Mouse (Mus musculus) testis, adult 10 weeks (tissue): ENCODE results near the gene Metrnl. TPM values are rescaled to one million over a fixed set of nuclear protein-coding genes. Genes with fewer than 3 reads are reported as not detected.

Experiments used
- polyA plus RNA-seq: library from polyadenylated mRNA; stranded (reverse); fragments of 350-450 nt; fragmentation: Illumina TruSeq; extraction: RNeasy Lipid Tissue Mini Kit (QIAGEN cat#74804); gene quantifications from one replicate; pipeline ENCODE4 v1.2.3, GENCODE M21; 2014; ENCODE audit warnings: low read depth, low replicate concordance

Gene Metrnl
- polyA plus RNA-seq: 1.1 TPM

GRCm38 (mm10) chr11:121701244-121701643, at the start of gene Metrnl:
Metrnl (plus strand) TSS chr11:121701544.

GRCm38 (mm10) chr11:121672990-121673572, 28.3 kb upstream of the Metrnl start, which contains the start of gene B3gntl1:
B3gntl1 (minus strand) TSS chr11:121673153.

Other genes starting within 250 kb of the Metrnl start
- 9.5 TPM for gene Tbcd, start 249.6 kb upstream of the Metrnl start, polyA plus RNA-seq
- gene Zfp750, start 182.2 kb upstream of the Metrnl start, polyA plus RNA-seq: 0.38 TPM
- 1.2 TPM for gene B3gntl1, start 28.4 kb upstream of the Metrnl start, polyA plus RNA-seq
- gene Ptchd3, start 128.7 kb downstream of the Metrnl start, polyA plus RNA-seq: 90.9 TPM